Mouse (Mus musculus) adrenal gland, postnatal 10 days (tissue): Measurements from ENCODE around the gene Keap1. TPM values are rescaled to one million over a fixed set of nuclear protein-coding genes. Genes with fewer than 3 reads are reported as not detected.
A peak's percentile ranks its signal among the peaks of the same experiment; 100 is the strongest.
"Not testable (repeated sequence)": the region's sequence is repeated elsewhere in the genome, so short reads cannot be mapped to it uniquely, and the experiment has no call there.

Experiments used
- DNase-seq: peaks from one replicate; pipeline ENCODE4 v3.0.0; 2021; ENCODE audit warnings: mixed read lengths
- total RNA-seq, 2 experiments: library from RNA; stranded (reverse); gene quantifications; 2 replicates each; pipeline ENCODE4 v1.2.3; 2021

Gene Keap1
- total RNA-seq, 2 experiments from 2014 or later, result 39.4 to 45.8 TPM

DNA sequence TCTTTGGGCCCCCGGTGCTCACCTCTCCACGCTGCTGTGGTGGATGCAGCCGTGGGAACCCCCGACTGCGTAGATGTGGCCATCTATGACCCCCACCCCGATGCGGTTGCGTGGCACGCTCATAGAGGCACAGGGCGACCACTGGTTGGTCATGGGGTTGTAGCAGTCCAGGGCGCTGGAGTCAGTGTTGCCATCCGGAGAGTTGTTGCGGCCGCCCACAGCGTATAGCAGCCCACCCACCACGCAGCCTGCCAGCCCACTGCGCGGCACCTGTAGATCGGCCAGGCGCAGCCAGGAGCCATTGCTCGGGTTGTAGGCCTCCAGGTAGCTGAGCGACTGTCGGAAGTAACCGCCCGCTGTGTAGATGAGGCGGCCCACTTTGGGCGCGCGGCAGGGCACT is 5.8 kb downstream of the Keap1 start:
- DNase-seq, result no peak

DNA sequence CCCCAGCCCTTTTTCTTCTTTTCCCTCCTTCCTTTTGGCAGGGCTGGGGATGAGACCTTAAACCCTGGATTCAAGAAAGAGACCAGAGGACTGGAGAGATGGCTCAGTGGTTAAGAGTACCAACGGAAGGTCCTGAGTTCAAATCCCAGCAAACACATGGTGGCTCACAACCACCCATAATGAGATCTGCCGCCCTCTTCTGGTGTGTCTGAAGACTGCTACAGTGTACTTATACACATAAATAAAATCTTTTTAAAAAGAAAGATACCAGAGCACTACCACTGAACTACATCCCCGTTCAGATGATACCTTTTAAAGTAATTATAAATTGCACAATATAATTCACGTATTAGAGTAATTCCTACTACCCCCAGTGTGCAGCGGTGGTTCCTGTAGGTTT is 6.3 kb downstream of the Keap1 start:
- no peak for DNase-seq

DNA sequence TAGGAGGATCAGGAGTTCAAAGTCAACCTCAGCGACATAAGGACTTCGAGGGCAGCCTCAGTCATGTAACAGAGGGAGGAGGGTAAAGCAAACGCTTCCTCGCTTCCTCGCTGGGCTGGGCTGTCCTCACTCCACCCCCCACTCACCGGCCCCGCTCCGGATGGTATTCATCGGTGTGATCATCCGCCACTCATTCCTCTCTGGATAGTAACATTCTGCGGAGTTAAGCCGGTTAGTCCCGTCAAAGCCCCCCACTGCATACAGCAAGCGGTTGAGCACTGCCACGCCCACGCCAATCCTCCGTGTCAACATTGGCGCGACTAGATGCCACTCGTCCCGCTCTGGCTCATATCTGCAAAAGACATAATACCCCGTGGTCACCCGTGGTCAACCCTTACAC is 7.6 kb downstream of the Keap1 start:
- no peak for DNase-seq

DNA sequence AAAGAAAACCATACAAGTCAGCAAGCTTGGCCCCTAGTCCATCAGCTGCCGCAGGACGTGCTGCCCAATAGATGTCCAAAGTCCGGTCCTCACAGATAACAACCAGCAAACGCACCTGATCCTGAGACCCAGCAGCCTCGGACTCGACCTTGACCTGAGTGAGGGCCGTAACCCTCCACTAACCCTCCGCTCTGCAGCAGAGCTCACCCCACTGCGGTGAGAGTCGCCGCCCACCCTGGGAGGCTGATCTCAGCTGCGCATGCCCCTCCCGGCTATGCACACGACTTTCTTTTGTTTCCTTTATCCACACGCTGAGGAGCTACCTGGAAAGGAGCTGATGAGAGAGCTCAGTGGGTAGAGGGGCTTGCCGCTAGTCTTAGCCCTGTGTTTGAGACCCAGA is 11.8 kb downstream of the Keap1 start:
- DNase-seq, result no peak

DNA sequence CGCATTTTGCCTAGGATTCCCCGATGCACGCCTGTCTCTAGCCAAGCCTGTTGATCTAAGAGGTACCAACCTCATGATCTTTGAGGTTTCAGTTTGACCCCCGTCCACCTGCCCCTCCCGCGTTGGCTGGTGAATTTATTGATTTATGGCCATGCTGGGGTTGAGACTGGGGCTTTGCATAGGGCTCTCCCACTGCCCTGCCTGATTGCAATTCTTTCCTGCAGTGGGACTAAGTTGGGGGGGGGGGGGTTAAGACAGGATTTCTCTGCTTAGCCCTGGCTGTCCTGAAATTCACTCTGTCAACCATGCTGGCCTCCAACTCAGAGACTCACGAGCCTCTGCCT is 13.8 kb downstream of the Keap1 start:
- DNase-seq, result no peak

DNA sequence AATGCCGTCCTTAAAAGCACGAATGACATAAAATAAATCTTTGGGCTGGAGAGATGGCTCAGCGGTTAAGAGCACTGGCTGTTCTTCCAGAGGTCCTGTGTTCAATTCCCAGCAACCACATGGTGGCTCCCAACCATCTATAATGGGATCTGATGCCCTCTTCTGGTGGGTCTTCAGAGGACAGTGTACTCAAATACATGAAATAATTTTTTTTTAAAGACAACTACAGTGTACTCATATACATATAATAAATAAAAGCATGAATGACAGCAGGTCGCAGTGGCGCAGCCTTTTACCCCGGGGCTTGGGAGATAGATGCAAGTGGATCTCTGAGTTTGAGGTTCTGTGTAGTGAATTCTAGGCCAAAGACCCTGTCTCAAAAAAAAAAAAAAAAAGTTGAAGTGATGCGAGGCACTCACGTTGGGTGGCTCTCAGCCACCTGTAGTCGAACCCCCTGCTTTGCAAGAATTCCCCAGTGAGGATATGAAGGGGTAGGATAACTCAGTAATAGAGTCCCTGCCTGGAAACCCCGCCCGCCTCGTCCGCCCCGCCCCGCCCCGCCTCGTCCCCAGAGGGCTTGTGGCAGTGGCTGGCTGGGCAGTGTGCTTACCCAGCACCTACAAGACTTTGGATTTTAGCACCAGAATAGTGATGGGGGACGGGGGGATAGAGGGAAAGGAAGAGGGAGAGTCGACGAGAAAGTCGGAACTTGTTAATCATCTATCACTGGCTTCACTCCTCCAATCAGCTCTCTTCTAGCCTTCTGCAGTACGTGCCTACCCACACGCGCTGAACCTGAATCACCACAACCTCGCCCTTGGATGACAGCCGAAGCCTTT is 14.4 kb downstream of the Keap1 start:
- DNase-seq, result peak; percentile 77

DNA sequence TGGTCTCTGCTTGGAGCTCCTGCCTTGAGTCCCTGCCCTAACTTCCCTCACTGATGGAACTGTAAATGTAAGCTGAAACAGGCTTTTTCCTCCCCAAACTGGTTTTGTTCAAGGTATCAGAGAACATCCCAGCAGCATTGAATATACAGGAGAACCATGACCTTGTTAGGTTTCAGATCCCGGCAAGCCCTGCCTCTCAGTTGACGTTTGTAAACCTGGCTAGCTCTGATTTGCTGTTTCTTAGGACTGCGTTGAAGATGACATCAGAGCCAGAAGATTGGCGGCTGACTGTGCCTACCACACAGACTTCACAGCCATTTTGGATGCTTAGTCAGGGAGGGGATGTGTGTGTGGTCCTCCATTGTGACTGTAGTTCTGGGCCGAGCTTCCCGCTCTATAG is 15.3 kb downstream of the Keap1 start:
- DNase-seq, result no peak

DNA sequence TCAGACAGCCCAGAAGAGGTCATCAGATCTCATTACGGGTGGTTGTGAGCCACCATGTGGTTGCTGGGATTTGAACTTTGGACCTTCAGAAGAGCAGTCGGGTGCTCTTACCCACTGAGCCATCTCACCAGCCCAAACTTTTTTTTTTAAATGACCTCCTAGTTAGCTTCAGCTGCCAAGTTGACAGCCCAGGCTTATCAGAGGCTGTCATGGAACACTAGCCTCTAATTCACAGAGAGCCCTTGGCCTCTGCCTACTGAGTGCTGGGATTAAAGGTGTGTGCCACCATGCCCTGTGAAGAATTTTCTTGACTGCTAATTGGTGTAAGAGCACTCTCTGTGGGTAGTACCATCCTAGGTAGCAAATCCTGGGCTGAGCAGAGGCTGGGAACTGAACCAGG is 15.7 kb downstream of the Keap1 start:
- not testable (repeated sequence) for DNase-seq

DNA sequence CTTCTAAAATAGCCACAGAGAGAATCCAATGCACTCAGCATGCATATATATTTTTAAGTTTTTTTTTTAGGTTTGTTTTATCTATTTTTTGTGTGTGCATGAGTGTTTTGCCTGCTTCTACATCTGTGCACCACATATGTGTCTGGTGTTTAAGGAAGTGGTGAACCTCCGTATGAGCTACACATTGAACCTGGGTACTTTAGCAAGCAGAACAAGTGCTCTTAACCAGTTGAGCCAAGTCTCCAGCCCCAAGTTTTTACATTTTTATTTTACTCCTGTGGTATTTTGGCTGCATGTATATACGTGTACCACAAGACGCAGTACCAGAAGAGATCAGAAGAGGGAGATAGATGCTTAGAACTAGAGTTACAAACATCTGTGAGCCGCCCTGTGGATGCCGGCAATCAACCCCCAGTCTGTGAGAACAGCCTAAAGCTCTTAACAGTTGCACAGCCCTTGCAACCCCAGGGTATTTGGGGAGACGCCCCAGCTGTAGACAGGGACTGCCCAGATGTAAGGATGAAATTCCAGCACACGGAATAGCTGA is 17.7 kb downstream of the Keap1 start:
- DNase-seq, result no peak

DNA sequence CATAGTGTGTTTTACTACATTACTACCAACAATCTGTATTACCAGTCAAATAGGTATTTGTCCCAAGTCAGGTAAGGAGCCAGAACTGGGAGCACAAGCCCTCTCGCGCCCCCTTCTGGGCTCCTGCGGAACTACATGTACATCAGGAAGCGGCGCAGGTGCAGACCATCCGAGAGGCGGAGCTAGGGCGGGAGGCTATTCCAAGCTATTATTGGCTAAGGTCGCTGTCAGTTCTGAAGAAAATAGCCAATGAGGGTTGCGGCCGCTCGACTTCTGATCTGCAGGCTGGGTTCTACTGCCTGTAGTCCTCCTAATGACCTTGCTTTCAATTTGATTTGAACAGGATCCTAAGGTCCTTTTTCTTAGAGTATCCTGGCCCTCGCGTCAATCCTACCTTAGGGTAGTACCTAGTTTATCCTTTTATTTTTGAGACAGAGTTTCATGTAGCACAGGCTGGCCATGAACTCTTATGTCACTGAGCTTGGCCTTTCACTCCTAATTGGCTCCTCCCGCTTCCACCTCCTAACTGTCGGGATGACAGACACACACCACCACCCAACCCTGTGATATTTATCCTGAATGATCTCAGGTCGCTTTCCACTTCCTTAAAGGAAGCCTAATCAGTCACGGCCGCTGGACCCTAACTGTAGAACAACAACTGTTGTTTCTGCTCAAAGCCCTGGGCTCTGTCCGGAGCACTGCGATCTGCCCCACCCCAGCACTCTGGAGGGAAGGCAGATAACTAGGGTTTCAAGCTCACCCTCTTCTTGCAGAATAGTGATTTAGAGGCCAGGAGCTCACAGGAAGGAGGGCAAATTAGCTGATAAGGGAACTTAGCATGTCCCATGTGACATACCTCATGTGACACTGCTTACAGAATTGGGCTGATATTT is 18.4 kb downstream of the Keap1 start:
- DNase-seq, result peak; percentile 95

DNA sequence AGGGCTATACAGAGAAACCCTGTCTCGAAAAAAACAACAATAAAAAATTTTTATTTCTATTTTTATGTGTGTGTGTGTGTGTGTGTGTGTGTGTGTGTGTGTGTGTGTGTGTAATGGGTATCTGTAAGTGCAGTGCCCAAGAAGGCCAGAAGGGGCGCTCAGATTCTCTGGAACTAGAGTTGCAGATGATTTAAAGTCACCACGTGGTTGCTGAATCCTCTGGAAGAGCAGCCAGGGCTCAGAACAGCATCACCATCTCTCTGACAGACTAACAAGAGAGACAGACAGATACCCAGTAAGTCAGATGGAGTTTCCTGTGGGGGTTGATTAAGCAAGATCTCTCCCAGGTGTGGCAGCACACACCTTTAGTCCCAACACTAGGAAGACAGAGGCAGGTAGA is 19.3 kb downstream of the Keap1 start:
- no peak for DNase-seq

DNA sequence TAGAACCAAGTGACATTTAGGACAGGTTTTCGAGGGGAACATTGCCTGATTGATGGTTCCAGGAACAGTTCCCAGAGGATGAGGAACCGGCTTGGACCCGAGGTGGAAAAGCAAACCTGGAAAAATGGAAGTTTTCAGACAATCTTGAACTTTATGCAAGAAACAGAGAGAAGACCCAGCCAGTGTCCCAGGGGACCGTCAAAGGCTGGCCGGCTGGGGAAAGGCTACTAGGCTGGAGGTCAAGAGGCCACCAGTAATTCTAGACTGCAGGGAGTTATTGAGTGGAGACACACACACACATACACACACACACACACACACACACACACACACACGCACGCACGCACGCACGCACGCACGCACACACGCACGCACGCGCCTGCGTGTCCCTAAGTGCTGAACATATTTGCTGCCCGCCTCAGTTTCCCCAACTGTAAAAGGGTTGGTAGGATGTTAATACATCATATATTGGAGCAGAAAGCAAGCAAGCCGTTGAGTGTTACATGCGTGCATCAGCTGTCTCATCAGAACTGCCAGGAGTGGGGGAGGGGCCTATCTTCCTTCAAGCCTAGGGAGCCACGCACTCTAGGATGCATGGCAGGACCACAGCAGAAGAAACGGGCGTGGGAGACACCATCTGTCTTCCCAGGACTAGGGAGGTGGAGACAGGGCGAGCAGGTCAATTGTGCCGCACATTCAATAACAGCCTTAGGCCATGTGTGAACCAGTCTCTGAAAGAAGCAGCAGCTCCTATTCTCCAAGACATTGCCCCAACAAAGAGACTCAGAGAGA is 22.9 kb downstream of the Keap1 start:
- DNase-seq, result peak; percentile 49

DNA sequence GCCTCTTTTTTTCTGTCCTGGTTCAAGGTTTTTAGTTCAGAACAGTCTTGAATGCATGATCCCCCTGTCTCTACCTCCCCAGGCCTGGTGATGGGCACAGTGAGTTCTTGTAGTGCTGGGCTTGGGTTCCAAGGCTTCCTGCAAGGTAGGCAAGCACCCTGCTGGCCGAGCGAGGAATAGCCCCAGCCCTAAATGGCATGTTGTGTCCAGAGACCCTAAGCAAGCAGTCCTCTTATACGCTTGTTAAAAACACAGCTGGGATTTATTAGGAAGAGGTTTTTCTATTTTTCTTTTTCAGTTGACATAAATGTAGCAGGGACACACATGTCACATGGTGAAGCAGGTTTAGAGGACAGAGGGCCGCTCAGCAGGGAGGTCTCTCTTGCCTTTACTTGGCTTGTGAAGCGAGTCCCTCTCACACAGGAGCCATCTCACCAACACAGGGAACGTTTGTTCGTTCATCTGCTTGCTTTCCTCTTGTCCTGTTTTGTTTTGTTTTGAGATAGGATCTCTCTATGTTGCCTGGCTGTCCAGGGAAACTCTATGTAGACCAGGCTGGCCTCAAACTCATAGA is 25.5 kb downstream of the Keap1 start:
- no peak for DNase-seq

DNA sequence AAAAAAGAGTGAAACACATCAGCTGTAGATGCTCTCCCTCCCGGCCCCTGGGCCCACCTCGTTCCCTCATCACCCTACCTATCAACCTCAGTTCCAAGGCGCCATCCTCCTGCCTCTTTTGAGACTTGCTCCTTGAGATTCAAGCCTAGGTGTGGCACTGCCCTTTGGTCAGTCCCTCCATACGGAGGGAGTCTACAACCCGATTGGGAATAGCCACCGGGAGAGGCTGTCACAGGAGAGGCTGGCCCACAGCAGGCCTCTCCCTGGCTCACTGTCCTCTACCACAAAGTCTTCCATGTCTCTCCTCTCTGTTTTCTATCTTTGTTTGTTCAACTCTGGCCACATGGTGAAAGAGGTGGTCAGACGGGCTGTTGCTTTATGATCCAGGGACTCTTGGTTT is 27.5 kb downstream of the Keap1 start:
- no peak for DNase-seq

DNA sequence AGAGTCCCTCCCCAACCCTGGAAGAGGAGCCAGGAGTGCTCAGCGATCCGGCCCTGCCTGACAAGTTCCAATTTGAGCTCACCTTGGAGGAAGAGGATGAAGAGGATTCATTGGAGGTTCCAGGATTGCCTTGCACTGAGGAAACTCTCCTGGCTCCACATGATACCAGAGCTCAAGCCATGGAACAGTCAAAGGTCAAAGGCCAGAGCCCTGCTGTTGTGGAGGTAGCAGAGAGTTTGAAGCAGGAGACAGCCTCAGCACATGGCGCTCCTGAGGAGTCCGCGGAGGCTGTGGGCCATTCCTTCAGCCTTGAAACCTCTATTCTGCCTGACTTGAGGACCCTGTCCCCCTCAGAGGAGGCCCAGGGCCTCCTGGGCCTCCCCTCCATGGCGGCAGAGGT is 28.3 kb downstream of the Keap1 start:
- DNase-seq, result no peak

DNA sequence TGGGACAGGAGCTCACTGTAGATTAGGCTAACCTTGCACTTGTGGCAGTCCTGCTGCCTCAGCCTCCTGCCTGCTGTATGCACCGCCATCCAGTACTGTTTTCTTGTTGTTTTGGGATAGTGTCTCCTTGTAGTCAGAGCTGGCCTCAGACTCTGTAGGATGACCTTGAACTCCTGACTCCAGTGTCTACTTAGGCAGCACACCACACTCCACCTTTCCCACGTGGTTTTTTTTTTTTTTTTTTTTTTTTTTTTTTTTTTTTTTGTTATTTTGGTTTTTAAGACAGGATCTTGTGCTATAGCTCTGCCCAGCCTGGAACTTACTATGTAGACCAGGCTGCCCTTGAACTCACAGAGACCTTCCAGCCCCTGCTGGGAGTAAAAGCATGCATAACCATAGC is 30.5 kb downstream of the Keap1 start:
- no peak for DNase-seq

DNA sequence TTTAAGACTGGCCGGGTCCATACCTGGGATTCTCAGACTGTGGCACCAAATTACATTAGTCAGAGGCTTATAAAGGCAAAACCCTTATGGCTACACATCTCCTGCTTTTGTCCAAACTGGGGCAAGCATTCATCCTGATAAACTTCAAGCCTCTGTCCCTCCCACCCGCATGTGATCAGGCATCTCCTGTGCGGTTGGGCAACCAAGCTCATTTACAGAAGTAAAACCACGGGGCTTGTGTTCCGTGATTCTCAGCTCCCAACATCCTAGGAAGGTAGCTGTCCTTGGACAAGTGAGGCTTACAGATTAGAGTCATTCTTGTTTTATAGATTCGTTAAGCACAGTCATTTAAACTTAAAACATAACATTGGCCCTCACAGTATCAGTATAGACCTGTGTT is 32.3 kb downstream of the Keap1 start:
- DNase-seq, result no peak

DNA sequence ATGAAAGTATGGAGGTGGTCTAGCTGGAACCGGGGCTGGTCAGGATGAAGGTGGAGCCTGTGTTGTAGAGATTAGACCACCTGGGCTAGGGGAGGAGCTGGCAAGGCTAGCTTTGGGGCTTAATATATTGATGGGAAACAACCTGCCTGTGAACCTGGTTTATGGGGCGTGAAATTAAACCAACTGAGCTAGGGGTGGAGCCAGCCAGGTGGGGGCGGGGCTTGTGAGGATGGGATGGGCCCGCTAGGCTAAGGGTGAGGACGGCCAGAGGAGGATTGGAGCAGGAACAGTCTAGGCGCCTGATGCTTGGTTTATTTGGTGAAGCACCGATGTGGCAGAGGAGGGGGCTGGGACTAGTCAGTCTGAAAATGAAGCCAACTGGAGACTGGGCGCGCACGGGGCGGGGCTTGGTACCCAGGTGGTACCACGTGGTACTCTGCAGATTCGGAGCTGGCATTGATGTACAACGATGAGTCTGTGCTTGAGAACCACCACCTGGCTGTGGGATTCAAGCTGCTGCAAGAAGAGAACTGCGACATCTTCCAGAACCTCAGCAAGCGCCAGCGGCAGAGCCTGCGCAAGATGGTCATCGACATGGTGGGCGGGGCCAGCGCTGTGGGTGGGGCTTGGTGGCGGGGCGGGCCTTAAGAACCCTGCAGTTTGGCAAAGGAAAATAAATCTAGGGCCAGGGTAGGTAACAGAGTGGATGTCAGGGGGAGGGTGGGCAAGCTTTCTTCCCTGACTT is 34.5 kb downstream of the Keap1 start:
- DNase-seq, result no peak

DNA sequence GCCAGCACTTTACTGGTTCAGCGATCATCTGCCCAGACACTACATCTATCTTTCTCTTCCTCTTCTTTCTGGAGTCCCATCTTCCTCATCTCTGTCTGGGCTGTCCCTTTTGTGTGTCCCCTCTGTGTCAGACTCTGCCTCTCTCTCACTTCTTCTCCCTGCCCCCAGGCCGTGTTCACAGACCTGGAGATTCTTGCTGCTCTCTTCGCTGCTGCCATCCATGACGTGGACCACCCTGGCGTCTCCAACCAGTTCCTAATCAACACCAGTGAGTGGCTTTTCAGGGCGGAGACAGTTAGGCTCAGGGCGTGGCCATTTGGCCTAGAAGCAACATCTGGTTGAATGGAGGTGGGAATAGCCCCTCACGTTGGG is 35.0 kb downstream of the Keap1 start:
- DNase-seq, result no peak

DNA sequence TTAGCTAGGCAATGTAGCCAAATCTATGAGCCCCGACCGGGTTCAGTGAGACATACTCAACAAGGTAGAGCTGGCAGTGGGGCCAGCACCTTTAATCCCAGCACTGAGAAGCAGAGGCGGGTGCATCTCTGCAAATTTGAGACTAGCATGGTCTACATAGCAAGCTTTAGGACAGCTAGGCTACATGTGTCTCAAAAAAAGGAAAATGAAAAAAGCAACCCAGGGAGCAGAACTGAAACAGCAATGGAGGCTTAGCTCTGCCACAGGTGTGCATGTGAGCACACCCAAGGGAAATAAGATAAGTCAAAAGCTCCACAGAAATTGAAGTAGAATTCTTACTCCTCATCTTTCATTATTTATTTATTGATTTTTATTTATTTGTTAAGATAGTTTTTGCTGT is 40.2 kb downstream of the Keap1 start:
- DNase-seq, result no peak

DNA sequence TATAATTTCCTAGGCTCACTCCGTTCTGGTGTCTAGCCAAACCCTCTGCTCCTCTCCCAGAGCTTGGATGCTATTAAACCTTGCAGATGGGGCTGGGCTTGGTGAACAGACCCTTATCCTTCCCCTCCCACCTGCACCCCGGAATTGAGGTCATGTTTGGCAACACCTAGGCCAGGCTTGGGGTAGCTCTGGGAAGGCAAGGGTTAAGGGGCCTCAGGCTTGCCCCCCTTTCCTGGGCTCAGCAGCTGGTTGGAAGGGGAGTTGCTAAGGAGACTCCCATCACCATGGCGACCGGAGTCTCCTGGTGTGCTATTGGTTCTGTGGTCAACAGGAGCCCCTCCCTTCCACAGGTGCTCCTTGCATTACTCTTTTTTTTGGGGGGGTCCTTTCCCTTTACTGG is 41.2 kb downstream of the Keap1 start:
- no peak for DNase-seq
